Mouse (Mus musculus): ENCODE measurements around the gene Sult1e1. TPM values are rescaled to one million over a fixed set of nuclear protein-coding genes. Genes with fewer than 3 reads are reported as not detected.

Sult1e1 gene
- 0.08 and 0.14 TPM in 2 replicates for polyA plus RNA-seq (2015; fragmentation: Nextera tagmentation; extraction: Ambion mirVana)

GRCm38 (mm10) chr5:87591494-87591893 is at the start of gene Sult1e1:
TSS of gene Sult1e1 (minus strand) at chr5:87591594.
- Histone ChIP-seq H3K36me3 (replicated peaks; ENCODE audit: insufficient read depth, low read length) (no peaks in the 10 kb centered on the region), H3K4me2 (ENCODE audit: low read depth, low read length) (no peak within 1 kb of the TSS), H3K4me3 (ENCODE audit: low read depth, low read length) (no peak within 1 kb of the TSS), H3K4me1 (ENCODE audit: insufficient read depth) (no peaks in the 10 kb centered on the region), H3K27me3 (ENCODE audit: insufficient read depth, low read length) (no peaks in the 10 kb centered on the region), H3K9ac (replicated peaks) (no peak within 1 kb of the TSS), H3K27ac (ENCODE audit: low read depth) (no peak within 1 kb of the TSS), H3K9me3 (ENCODE audit: low read length) (no peaks in the 10 kb centered on the region)
- TF ChIP-seq EP300 (IDR thresholded peaks at IDR 0.05; ENCODE audit: low read depth): no peak
- TF ChIP-seq CTCF (IDR thresholded peaks at IDR 0.05; ENCODE audit: low read depth): no peak
- WGBS (ENCODE audit: insufficient replicate concordance): 69% methylated on average over 5 of the region's 5 CpGs
- ATAC-seq (no peak), DNase-seq (no peak)

- no peaks in the 10 kb centered on the region for H3K36me3 ChIP-seq (replicated peaks; ENCODE audit: insufficient read depth, low read length)
- no peak for TF ChIP-seq CTCF (IDR thresholded peaks at IDR 0.05; ENCODE audit: low read depth)
- TF ChIP-seq EP300 (IDR thresholded peaks at IDR 0.05; ENCODE audit: low read depth): no peak
- no peak overlapping the region for H3K4me3 ChIP-seq (ENCODE audit: low read depth, low read length)
- DNase-seq: no peak
- H3K4me1 ChIP-seq (ENCODE audit: insufficient read depth): no peaks in the 10 kb centered on the region
- ATAC-seq: no peak
- no peaks in the 10 kb centered on the region for H3K9me3 ChIP-seq (ENCODE audit: low read length)
- H3K9ac ChIP-seq (replicated peaks): no peak overlapping the region
- no peaks in the 10 kb centered on the region for H3K27me3 ChIP-seq (ENCODE audit: insufficient read depth, low read length)
- no peak overlapping the region for H3K27ac ChIP-seq (ENCODE audit: low read depth)
- H3K4me2 ChIP-seq (ENCODE audit: low read depth, low read length): no peak overlapping the region
Observed at GRCm38 (mm10) chr5:87622681-87623080, 31.3 kb upstream of the Sult1e1 start.

- 84% methylated on average over 2 of the region's 2 CpGs for WGBS (ENCODE audit: insufficient replicate concordance)
- ATAC-seq (no peak), DNase-seq (no peak)
- Histone ChIP-seq H3K4me2 (ENCODE audit: low read depth, low read length) (no peak overlapping the region), H3K27ac (ENCODE audit: low read depth) (no peak overlapping the region), H3K4me1 (ENCODE audit: insufficient read depth) (no peaks in the 10 kb centered on the region), H3K9ac (replicated peaks) (no peak overlapping the region), H3K4me3 (ENCODE audit: low read depth, low read length) (no peak overlapping the region), H3K36me3 (replicated peaks; ENCODE audit: insufficient read depth, low read length) (no peaks in the 10 kb centered on the region), H3K9me3 (ENCODE audit: low read length) (no peaks in the 10 kb centered on the region), H3K27me3 (ENCODE audit: insufficient read depth, low read length) (no peaks in the 10 kb centered on the region)
- TF ChIP-seq EP300 (IDR thresholded peaks at IDR 0.05; ENCODE audit: low read depth) (no peak), CTCF (IDR thresholded peaks at IDR 0.05; ENCODE audit: low read depth) (no peak)
Observed at GRCm38 (mm10) chr5:87615128-87615390, 23.7 kb upstream of the Sult1e1 start.

- H3K9me3 ChIP-seq (ENCODE audit: low read length): no peaks in the 10 kb centered on the region
- no peak overlapping the region for H3K4me3 ChIP-seq (ENCODE audit: low read depth, low read length)
- no peak overlapping the region for H3K27ac ChIP-seq (ENCODE audit: low read depth)
- H3K4me1 ChIP-seq (ENCODE audit: insufficient read depth): no peaks in the 10 kb centered on the region
- H3K36me3 ChIP-seq (replicated peaks; ENCODE audit: insufficient read depth, low read length): no peaks in the 10 kb centered on the region
- H3K4me2 ChIP-seq (ENCODE audit: low read depth, low read length): no peak overlapping the region
- no peak for DNase-seq
- no peak for TF ChIP-seq CTCF (IDR thresholded peaks at IDR 0.05; ENCODE audit: low read depth)
- no peak for TF ChIP-seq EP300 (IDR thresholded peaks at IDR 0.05; ENCODE audit: low read depth)
- no peaks in the 10 kb centered on the region for H3K27me3 ChIP-seq (ENCODE audit: insufficient read depth, low read length)
- no peak overlapping the region for H3K9ac ChIP-seq (replicated peaks)
- ATAC-seq: no peak
Observed at GRCm38 (mm10) chr5:87614364-87615127, 23.2 kb upstream of the Sult1e1 start.

- H3K4me1 ChIP-seq (ENCODE audit: insufficient read depth): no peaks in the 10 kb centered on the region
- ATAC-seq (peak; percentile 100), DNase-seq (peak; percentile 77)
- no peak overlapping the region for H3K4me2 ChIP-seq (ENCODE audit: low read depth, low read length)
- H3K36me3 ChIP-seq (replicated peaks; ENCODE audit: insufficient read depth, low read length): no peaks in the 10 kb centered on the region
- no peak overlapping the region for H3K4me3 ChIP-seq (ENCODE audit: low read depth, low read length)
- no peaks in the 10 kb centered on the region for H3K9me3 ChIP-seq (ENCODE audit: low read length)
- no peak for TF ChIP-seq CTCF (IDR thresholded peaks at IDR 0.05; ENCODE audit: low read depth)
- TF ChIP-seq EP300 (IDR thresholded peaks at IDR 0.05; ENCODE audit: low read depth): 0 out of 2 replicates have a peak, but pooled peaks have one; percentile 41
- H3K27ac ChIP-seq (ENCODE audit: low read depth): peak overlapping the region; percentile 55
- WGBS (ENCODE audit: insufficient replicate concordance): 46% methylated on average over 3 of the region's 3 CpGs
- H3K9ac ChIP-seq (replicated peaks): no peak overlapping the region
- no peaks in the 10 kb centered on the region for H3K27me3 ChIP-seq (ENCODE audit: insufficient read depth, low read length)
Observed at GRCm38 (mm10) chr5:87601018-87601417, 9.6 kb upstream of the Sult1e1 start.

- Histone ChIP-seq H3K4me3 (ENCODE audit: low read depth, low read length) (no peak overlapping the region), H3K27ac (ENCODE audit: low read depth) (no peak overlapping the region), H3K9me3 (ENCODE audit: low read length) (no peaks in the 10 kb centered on the region), H3K36me3 (replicated peaks; ENCODE audit: insufficient read depth, low read length) (no peaks in the 10 kb centered on the region), H3K27me3 (ENCODE audit: insufficient read depth, low read length) (no peaks in the 10 kb centered on the region), H3K4me2 (ENCODE audit: low read depth, low read length) (no peak overlapping the region), H3K9ac (replicated peaks) (no peak overlapping the region), H3K4me1 (ENCODE audit: insufficient read depth) (no peaks in the 10 kb centered on the region)
- TF ChIP-seq CTCF (IDR thresholded peaks at IDR 0.05; ENCODE audit: low read depth): no peak
- no peak for TF ChIP-seq EP300 (IDR thresholded peaks at IDR 0.05; ENCODE audit: low read depth)
- DNase-seq (no peak), ATAC-seq (no peak)
- WGBS (ENCODE audit: insufficient replicate concordance): 56% methylated on average over 2 of the region's 2 CpGs
Observed at GRCm38 (mm10) chr5:87597891-87598290, 6.5 kb upstream of the Sult1e1 start.

GRCm38 (mm10) chr5:87589916-87590315 is 1.5 kb downstream of the Sult1e1 start:
- no peaks in the 10 kb centered on the region for H3K9me3 ChIP-seq (ENCODE audit: low read length)
- H3K4me3 ChIP-seq (ENCODE audit: low read depth, low read length): no peak overlapping the region
- no peak for DNase-seq
- no peaks in the 10 kb centered on the region for H3K4me1 ChIP-seq (ENCODE audit: insufficient read depth)
- H3K27ac ChIP-seq (ENCODE audit: low read depth): no peak overlapping the region
- H3K36me3 ChIP-seq (replicated peaks; ENCODE audit: insufficient read depth, low read length): no peaks in the 10 kb centered on the region
- H3K9ac ChIP-seq (replicated peaks): no peak overlapping the region
- no peak for ATAC-seq
- H3K27me3 ChIP-seq (ENCODE audit: insufficient read depth, low read length): no peaks in the 10 kb centered on the region
- H3K4me2 ChIP-seq (ENCODE audit: low read depth, low read length): no peak overlapping the region
- TF ChIP-seq CTCF (IDR thresholded peaks at IDR 0.05; ENCODE audit: low read depth) (no peak), EP300 (IDR thresholded peaks at IDR 0.05; ENCODE audit: low read depth) (no peak)
- 45% methylated on average over 2 of the region's 2 CpGs for WGBS (ENCODE audit: insufficient replicate concordance)
